Mouse (Mus musculus) erythroblast, embryonic 14.5 days (primary cell): Measurements from ENCODE around the gene Fbln1.

Experiments used
- GATA1 ChIP-seq: IDR thresholded peaks from 2 replicates; pipeline ENCODE4 v1.6.1; 2012; ENCODE audit warnings: low read length, inconsistent platforms, mixed read lengths
- TAL1 ChIP-seq: IDR thresholded peaks from 3 replicates; pipeline ENCODE4 v1.6.1; 2012; ENCODE audit warnings: low read length, inconsistent platforms, mixed read lengths

DNA sequence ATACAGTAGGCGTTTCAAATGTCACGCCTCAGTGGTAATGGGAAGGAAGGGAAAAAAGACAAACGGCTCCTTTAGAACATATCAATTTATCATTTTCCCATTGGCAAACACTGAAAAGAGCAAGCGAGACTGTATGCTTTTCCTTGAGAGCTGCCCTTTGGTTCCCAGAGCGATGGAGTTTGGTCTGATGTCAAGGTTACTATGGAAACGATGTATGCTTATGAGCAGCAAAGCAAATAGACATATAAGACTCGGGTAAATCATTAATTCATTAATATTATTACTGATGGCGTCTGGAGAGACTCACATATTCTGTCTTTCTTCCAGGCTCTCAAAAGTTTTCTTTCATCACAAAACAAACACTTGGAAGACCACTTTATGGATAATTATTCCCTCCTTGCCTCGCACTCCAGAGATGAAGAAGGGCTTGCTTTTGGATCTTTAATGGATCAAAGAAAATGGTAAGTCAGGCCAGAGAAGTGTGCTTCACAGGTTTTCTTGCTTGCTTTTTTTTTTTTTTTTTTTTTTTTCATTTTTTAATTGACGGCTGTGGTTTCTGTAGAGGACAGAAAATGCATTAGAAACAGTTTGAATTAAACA, 105.4 kb downstream of the Fbln1 start:
- TF ChIP-seq GATA1 (no peak), TAL1 (no peak)
